Mouse (Mus musculus): ENCODE results near the gene Tbx6. TPM values are rescaled to one million over a fixed set of nuclear protein-coding genes. Genes with fewer than 3 reads are reported as not detected.
A peak's percentile ranks its signal among the peaks of the same experiment; 100 is the strongest.

Tbx6 gene
- total and polyA plus RNA-seq, 3 experiments, result 0.12 to 0.15 TPM; not detected in 1

- Histone ChIP-seq H3K27ac (ENCODE audit: control insufficient read depth, low read depth, low read length) (no peak overlapping the region), H3K4me3 (ENCODE audit: control insufficient read depth in 1 of 2, insufficient read depth in 1 of 2, low read depth in 2 of 2, low read length in 2 of 2) (no peak overlapping the region), H3K4me1 (ENCODE audit: control insufficient read depth in 1 of 2, insufficient read depth in 2 of 2, low read length in 2 of 2) (peaks cover 0 to 9% of the 10 kb centered on the region in 2 experiments; a peak in 3 of 4 replicates), H3K27me3 (ENCODE audit: control insufficient read depth in 1 of 2, insufficient read depth in 2 of 2, low read length in 2 of 2) (no peaks in the 10 kb centered on the region), H3K36me3 (ENCODE audit: control insufficient read depth in 1 of 2, insufficient read depth in 2 of 2, low read length in 2 of 2) (peaks cover 0 to 2% of the 10 kb centered on the region in 2 experiments; a peak in 2 of 4 replicates), H3K9ac (ENCODE audit: control insufficient read depth, low read depth, low read length, poor library complexity, severe bottlenecking) (no peak overlapping the region), H3K9me3 (replicated peaks; ENCODE audit: insufficient read depth, low read length) (no peaks in the 10 kb centered on the region), H3K79me2 (ENCODE audit: control insufficient read depth, insufficient read depth, low read length, poor library complexity) (no peaks in the 10 kb centered on the region; the same call in 1 of the 2 replicates)
- no peak for TF ChIP-seq GATA1 (IDR thresholded peaks at IDR 0.05; ENCODE audit: low read depth, low read length)
- no peak for TF ChIP-seq MAFK (IDR thresholded peaks at IDR 0.05; ENCODE audit: borderline replicate concordance, low read depth, low read length)
- no peak for TF ChIP-seq TCF12 (IDR thresholded peaks at IDR 0.05; ENCODE audit: low read depth, low read length)
- no peak for TF ChIP-seq HCFC1 (IDR thresholded peaks at IDR 0.05; ENCODE audit: low read depth, low read length)
- TF ChIP-seq MYC (IDR thresholded peaks at IDR 0.05; ENCODE audit: low read depth, low read length), result no peak
- no peak for TF ChIP-seq ETS1 (IDR thresholded peaks at IDR 0.05; ENCODE audit: low read depth, low read length)
- TF ChIP-seq NELFE (IDR thresholded peaks at IDR 0.05; ENCODE audit: low read depth, low read length), result no peak
- no peak for TF ChIP-seq UBTF (IDR thresholded peaks at IDR 0.05; ENCODE audit: borderline replicate concordance, insufficient read depth, low read depth, low read length)
- TF ChIP-seq ZMIZ1 (IDR thresholded peaks at IDR 0.05; ENCODE audit: low read depth, low read length), result no peak
- TF ChIP-seq ZKSCAN1 (IDR thresholded peaks at IDR 0.05; ENCODE audit: low read depth, low read length), result no peak
- TF ChIP-seq SMC3 (IDR thresholded peaks at IDR 0.05; ENCODE audit: low read depth, low read length), result no peak
- TF ChIP-seq MEF2A (IDR thresholded peaks at IDR 0.05; ENCODE audit: extremely low read depth, insufficient replicate concordance, low read depth, low read length, poor library complexity, severe bottlenecking), result no peak
- no peak for TF ChIP-seq NRF1 (IDR thresholded peaks at IDR 0.05; ENCODE audit: insufficient read depth, low read depth, low read length, poor library complexity, severe bottlenecking)
- no peak for TF ChIP-seq CHD2 (IDR thresholded peaks at IDR 0.05; ENCODE audit: low read length)
- TF ChIP-seq POLR2A (IDR thresholded peaks at IDR 0.05; ENCODE audit: control insufficient read depth in 1 of 2, insufficient read depth in 1 of 2, low read depth in 1 of 2, low read length in 2 of 2, poor library complexity in 1 of 2), result no peak
- TF ChIP-seq MAZ (IDR thresholded peaks at IDR 0.05; ENCODE audit: low read depth, low read length), result no peak
- TF ChIP-seq KAT2A (conservative IDR thresholded peaks at IDR 0.05; ENCODE audit: low read depth, low read length), result no peak
- no peak for TF ChIP-seq E2F4 (IDR thresholded peaks at IDR 0.05; ENCODE audit: borderline replicate concordance, low read depth, low read length)
- no peak for DNase-seq (ENCODE audit: low read depth, low spot score)
Observed at GRCm38 (mm10) chr7:126761529-126762067, 19.7 kb upstream of the Tbx6 start.

GRCm38 (mm10) chr7:126762471-126763008, 18.7 kb upstream of the Tbx6 start:
- Histone ChIP-seq H3K4me3 (ENCODE audit: control insufficient read depth in 1 of 2, insufficient read depth in 1 of 2, low read depth in 2 of 2, low read length in 2 of 2) (no peak overlapping the region), H3K27me3 (ENCODE audit: control insufficient read depth in 1 of 2, insufficient read depth in 2 of 2, low read length in 2 of 2) (no peaks in the 10 kb centered on the region), H3K4me1 (ENCODE audit: control insufficient read depth in 1 of 2, insufficient read depth in 2 of 2, low read length in 2 of 2) (peaks cover 0 to 9% of the 10 kb centered on the region in 2 experiments; a peak in 3 of 4 replicates), H3K9me3 (replicated peaks; ENCODE audit: insufficient read depth, low read length) (no peaks in the 10 kb centered on the region), H3K79me2 (ENCODE audit: control insufficient read depth, insufficient read depth, low read length, poor library complexity) (no peaks in the 10 kb centered on the region; the same call in 1 of the 2 replicates), H3K36me3 (ENCODE audit: control insufficient read depth in 1 of 2, insufficient read depth in 2 of 2, low read length in 2 of 2) (peaks cover 0 to 2% of the 10 kb centered on the region in 2 experiments; a peak in 2 of 4 replicates), H3K9ac (ENCODE audit: control insufficient read depth, low read depth, low read length, poor library complexity, severe bottlenecking) (no peak overlapping the region), H3K27ac (ENCODE audit: control insufficient read depth, low read depth, low read length) (no peak overlapping the region)
- TF ChIP-seq EP300 (IDR thresholded peaks at IDR 0.05; ENCODE audit: low read depth in 1 of 2, low read length in 2 of 2) (0 out of 4 replicates have a peak, but pooled peaks of 1 of the 2 experiments have one; percentile 10), POLR2AphosphoS5 (IDR thresholded peaks at IDR 0.05; ENCODE audit: borderline replicate concordance, low read depth, low read length) (no peak)
- no peak for DNase-seq (ENCODE audit: low read depth, low spot score)
